Mouse (Mus musculus): ENCODE data around the gene Emsy.

DNA sequence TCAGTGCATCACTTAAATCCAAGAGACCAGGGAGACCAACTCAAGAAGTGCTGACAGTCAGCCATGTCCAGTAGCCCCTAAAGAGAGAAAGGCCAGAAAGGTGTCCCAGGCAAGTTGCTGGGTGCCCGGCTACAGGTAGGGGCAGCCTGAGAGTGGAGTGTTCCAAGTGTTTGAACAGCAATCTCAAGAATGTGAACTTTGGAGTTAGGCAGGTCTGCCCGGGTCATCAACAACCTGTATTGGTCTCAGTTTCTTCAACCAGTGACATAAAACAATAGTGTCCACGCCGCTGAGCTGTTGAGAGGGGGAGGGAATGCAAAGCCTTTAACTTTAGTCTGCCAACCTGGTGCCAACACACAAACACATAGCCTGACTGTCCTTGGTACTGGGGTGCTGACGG is 115.0 kb downstream of the Emsy start:
- no peak for TF ChIP-seq CTCF (IDR thresholded peaks at IDR 0.05; ENCODE audit: low read depth)
- no peak for TF ChIP-seq EP300 (IDR thresholded peaks at IDR 0.05; ENCODE audit: low read depth)
